Mouse (Mus musculus) brain, embryonic 14.5 days (tissue): ENCODE measurements around the gene Ltbp2. TPM values are rescaled to one million over a fixed set of nuclear protein-coding genes. Genes with fewer than 3 reads are reported as not detected.

Source experiments
- DNase-seq: peaks from one replicate; pipeline ENCODE4 v3.0.0-alpha.2; 2011; ENCODE audit warnings: low read depth
- CTCF ChIP-seq: fragments of 200-500 bp; IDR thresholded peaks from 2 replicates; pipeline ENCODE4 v1.5.1; 2012; ENCODE audit warnings: inconsistent platforms, mild to moderate bottlenecking, moderate library complexity, borderline replicate concordance; ENCODE audit not compliant: insufficient read depth, insufficient read length; ENCODE audit errors: extremely low read depth
- POLR2A ChIP-seq: fragments of 200-500 bp; IDR thresholded peaks from 2 replicates; pipeline ENCODE4 v1.6.1; 2012; ENCODE audit warnings: mild to moderate bottlenecking, inconsistent platforms, borderline replicate concordance; ENCODE audit not compliant: poor library complexity, insufficient read depth, insufficient read length, severe bottlenecking; ENCODE audit errors: extremely low read depth
- polyA plus RNA-seq: library from polyadenylated mRNA; depleted of rRNA; stranded (reverse); fragments of >200 nt; gene quantifications from 2 replicates; pipeline ENCODE4 v1.2.3, GENCODE M21; 2012

The Ltbp2 gene
- polyA plus RNA-seq, 1 experiment, result 1.4 TPM

DNA sequence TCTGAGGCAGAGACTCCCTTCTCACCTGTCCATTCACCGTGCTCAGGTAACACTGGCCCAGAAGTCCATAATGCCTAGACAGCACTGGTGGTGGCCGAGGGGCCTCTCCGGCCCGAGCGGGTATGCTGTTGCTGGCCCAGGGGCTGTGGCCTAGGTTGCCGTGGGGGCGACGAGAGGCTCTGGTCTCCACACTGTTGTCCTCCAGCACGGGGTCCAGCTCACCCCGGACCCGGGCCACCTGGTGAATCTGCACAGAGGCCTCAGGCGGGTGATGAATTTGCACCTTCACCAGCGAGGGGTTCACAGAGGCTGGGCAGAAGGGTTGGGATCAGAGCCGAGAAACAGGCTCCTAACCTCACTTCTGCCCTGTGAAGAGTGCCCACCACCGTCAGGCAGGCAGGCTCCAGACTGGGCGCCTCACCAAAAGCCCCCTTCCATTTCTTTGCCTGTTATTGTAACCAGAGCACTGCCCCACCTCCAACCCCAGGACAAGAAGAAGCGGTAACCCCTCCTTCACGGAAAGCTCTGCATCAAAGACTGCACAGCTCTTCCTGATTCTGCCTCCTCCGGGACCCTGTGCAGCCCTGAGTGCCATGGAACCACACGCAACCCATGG lies 47.1 kb downstream of the Ltbp2 start:
- TF ChIP-seq POLR2A (no peak), CTCF (no peak)
- no peak for DNase-seq

DNA sequence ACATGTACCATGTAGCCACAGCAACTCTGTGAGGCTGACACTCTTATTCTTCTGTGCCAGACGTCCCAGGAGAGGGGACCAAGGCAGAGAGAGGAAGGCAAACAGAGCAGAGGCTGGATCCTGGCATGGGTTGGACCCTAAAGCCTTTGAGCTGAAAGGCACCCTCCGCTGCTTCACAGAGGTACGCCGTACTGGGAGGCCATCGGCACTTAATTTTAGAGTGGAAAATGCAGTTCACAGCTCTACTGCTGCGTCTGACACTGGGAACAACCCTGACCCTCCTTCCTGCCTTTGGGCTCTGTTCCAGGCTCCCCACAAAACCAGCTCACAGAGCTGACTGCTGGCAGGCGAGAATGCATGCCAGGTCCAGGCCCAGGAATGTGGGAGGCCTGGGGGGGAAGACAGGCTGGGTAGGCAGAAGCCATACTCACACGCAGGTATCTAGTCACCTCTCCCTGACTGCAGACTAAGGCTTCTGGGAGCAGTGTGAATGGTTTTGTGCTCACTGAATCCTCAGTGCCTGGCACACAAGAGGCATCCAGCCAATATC lies 48.9 kb downstream of the Ltbp2 start:
- no peak for TF ChIP-seq POLR2A
- TF ChIP-seq CTCF, result no peak
- DNase-seq, result no peak

DNA sequence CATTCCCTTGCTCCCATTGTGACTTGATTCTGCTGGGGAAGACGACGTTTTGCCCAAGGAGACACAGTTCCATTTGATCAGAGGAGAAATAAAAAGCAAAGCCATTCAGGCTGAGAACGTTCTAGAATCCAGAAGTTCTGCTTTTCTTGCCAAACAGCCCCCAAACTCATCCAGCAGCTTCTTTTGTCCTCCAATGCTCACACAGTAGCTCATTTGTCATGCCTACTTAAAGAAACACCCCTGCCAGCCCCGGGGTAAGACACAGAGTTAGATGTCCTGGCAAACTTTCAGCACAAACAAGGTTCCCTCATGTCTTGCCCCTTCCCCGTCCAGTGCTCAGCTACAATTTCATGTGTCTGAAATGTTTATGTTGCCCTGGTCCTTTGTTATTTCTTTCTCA lies 52.1 kb downstream of the Ltbp2 start:
- peak; percentile 8 for DNase-seq
- TF ChIP-seq POLR2A (no peak), CTCF (no peak)

DNA sequence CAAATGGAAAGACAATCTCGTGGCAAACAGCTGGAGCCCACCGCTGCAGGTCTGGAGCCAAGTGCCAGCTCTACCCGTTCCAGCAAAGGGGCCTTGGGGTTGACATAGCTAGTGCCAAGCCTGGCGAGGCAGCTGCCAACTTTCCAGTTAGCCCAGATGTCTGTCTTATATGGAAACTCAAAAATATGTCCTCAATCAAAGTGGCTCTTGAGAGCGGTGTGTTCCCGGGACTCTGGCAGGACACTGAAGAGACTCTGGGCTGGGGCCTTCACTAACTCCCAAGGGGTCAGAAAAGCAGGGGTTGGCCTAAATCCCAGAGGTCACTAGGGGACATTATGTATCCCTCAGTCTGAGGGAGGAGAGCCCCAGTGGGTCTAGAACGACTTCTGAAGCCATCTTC lies 52.7 kb downstream of the Ltbp2 start:
- no peak for DNase-seq

DNA sequence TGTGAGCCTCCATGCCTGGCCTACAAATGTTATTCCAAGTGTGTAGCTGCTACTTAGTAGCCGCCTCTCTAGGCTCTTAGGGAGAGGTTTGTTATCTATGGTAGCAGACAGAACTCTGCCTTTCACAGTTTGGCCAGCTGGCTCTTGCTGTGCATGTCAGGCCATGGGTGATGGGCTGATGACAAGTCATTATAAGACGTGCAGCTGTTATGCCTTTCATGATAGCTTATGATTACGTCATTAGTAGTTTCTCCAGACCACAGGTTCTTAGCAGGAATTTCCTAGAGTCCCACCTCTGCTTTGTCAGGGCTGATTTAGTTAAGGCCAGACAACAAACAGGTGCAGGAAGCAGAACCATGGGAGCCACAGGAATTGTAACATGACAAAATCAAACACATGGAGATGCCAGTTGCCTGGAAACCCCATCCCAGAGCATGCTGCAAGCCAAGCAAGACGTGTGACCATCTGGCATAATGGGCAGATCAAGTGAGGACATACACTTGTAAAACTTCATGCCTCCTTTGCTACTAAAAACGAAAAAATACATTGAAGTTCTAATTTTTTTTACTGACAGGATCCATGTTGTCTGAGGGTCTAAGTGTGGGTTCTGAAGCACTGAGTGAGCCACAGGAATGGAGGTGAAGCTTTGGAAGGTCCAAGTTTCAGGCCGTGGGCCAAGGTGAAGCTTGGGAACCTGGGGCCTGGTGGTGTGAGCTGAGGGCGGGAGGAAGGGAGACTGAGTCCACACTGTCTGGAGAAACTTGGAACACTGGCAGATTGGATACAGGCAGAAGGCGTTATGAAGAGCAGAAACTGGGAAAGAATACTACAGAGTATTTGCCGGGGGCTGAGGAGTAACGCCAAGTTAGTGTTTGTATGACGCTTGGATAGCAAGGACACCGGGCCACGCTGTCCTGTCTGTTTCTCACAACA lies 56.8 kb downstream of the Ltbp2 start:
- TF ChIP-seq POLR2A (no peak), CTCF (no peak)

More for the DNA sequence above, 52.7 kb downstream of the Ltbp2 start:
- TF ChIP-seq POLR2A (no peak), CTCF (no peak)

DNA sequence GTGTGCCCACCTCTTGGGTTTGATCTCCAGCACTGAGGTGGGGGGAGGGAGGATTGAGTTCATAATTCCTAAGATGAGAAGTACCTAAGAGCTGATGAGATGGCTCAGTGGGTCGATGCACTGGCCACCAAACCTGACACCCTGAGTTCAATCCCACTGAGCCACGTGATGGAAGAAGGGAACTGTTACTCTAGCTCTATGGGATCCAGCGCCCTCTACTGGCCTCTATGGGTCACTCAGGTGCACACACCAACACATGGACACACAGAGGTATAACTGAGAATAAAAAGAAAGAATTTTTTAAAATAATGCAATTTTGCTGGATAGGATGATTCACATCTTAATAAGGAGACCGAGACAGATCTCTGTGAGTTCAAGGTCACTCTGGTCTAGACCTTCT lies 57.8 kb downstream of the Ltbp2 start:
- TF ChIP-seq CTCF (no peak), POLR2A (no peak)
- no peak for DNase-seq

More for the DNA sequence above, 56.8 kb downstream of the Ltbp2 start:
- peak; percentile 47 for DNase-seq

DNA sequence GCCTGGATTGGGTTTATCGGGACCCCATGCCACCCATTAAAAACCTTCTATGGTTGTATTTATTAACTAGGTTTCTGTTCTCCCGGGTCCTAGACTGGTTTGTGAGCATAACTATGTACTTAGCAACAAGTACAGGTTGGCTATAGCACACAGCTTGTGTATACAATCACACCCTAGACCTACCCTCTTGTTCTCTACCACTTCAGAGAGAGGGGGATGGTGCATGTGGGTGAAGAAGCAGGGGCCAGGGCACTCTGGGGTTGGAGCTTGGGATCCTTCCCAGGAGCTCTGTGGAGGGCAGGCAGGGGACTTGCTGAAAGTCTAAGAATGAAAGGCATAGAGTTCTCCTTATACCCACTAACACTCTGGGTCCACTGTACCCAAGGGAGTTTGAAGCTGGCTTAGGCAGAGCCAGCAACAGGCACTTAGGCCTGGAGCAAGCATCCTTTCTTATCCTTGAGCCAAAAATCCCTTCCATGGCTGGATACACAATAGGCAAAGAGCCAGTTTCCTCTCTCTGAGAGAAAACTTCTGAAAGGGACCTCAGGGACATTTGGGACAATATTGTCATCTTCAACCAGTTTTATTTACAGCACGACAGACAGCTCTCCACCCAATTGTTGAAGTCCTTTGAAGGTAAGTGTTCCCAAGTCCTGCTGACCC lies 61.5 kb downstream of the Ltbp2 start:
- DNase-seq, result no peak
- TF ChIP-seq CTCF (no peak), POLR2A (no peak)

DNA sequence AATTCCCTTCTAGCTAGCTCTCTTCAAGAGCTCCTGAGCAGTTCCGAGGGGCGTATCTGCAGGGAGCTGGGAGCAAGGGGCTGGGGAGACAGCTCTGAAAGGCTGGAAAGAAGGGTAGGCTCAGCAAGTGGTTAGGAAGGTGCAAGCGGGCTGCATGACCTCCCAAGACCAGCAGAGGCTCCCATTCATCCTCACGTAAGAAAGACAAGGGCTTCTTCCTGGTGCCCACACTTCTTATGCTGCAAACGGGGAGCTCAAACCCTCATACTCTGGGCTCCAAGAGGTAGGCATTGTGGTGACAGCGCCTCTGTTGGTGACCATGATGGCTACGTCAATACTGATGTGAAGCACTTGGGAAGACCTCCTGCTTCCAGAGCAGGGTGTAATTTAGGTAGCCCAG lies 62.6 kb downstream of the Ltbp2 start:
- TF ChIP-seq POLR2A (no peak), CTCF (0 out of 2 replicates have a peak, but pooled peaks have one; percentile 4)
- no peak for DNase-seq

DNA sequence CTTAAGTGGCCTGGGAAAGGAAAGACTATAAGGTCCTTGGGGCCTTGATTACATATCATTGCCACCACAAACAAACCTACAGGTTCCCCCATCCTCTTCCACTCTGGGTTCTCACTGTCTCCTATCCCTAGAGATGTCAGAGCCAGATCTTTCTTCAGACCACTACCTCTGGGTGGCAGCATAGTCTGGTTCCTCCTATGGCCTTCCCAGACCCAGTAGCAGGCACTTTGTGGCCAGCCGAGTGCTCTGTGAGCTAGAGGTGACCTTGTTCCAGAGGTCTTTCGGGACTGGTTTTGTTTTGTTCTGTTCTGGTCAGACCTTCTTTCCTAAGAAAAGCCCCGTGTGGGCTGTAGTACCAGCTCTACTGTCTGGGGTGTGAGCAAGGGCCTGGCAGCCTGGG lies 64.3 kb downstream of the Ltbp2 start:
- no peak for DNase-seq
- TF ChIP-seq CTCF (peak; percentile 6; the same call in 1 of the 2 replicates), POLR2A (no peak)

DNA sequence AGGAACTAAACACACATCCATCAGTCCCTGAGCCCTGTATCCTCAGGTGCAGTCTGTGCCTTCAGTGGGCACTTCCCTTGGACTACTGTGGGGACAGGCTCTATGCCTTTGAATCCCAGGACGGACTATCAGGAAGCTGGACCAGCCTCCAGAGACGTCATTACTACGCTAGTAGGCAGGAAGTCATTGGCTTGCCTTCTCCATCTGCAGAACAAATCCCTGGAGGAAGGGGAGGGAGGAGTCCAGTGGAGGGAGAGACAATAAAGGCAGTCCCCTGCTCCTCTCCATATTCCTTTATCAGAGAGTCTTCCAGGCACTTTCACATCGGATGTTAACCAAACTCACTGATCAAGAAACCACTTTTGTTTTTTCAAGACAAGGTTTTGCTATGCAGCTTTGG lies 64.8 kb downstream of the Ltbp2 start:
- DNase-seq, result no peak
- no peak for TF ChIP-seq CTCF
- TF ChIP-seq POLR2A, result no peak

DNA sequence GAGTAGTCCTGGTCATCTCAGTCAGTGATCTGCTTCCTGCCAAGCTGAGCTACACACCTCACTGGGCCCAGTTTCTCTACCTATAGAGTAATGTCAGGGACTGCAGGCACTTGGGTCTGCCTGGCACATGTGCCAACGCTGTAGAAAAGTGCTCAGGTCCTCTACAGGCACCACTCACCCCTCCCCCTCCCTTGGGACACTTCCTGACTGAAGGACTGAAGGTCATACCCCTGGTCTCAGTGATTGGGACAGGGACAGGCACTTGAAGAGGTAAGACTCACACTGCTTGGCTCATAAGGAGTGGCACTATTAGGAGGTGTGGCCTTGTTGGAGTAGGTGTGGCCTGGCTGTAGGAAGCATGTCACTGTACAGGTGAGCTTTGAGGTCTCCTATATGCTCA lies 65.5 kb downstream of the Ltbp2 start:
- no peak for DNase-seq
- TF ChIP-seq CTCF (no peak), POLR2A (no peak)
